Mouse (Mus musculus): ENCODE measurements at regions not wholly inside any gene's neighbourhood (a gene's known extent, or its start where the extent isn't known, plus 50 kb on each side); places are given as distances from the start of the nearest gene placed in this dataset.

- Histone ChIP-seq H3K36me3 (ENCODE audit: control insufficient read depth, insufficient read depth, low read length) (no peaks in the 10 kb centered on the region), H3K4me1 (ENCODE audit: control insufficient read depth, insufficient read depth, low read length) (no peaks in the 10 kb centered on the region), H3K4me3 (ENCODE audit: low read depth, low read length) (no peak overlapping the region), H3K9ac (replicated peaks; ENCODE audit: low read depth, low read length) (no peak overlapping the region), H3K27ac (ENCODE audit: low read depth, low read length) (no peak overlapping the region), H3K4me2 (ENCODE audit: low read depth, low read length) (no peak overlapping the region), H3K9me3 (ENCODE audit: control insufficient read depth, low read length) (no peaks in the 10 kb centered on the region), H3K27me3 (ENCODE audit: control insufficient read depth, insufficient read depth, low read length) (no peaks in the 10 kb centered on the region)
- WGBS, result 59% methylated on average over 6 of the region's 6 CpGs
- no peak for ATAC-seq (ENCODE audit: low read depth)
Measured at GRCm38 (mm10) chr9:23111500-23111899, 111.4 kb upstream of the Bmper start.

GRCm38 (mm10) chr9:23115026-23115425 is 107.8 kb upstream of the Bmper start:
- Histone ChIP-seq H3K27me3 (ENCODE audit: control insufficient read depth, insufficient read depth, low read length) (no peaks in the 10 kb centered on the region), H3K4me1 (ENCODE audit: control insufficient read depth, insufficient read depth, low read length) (no peaks in the 10 kb centered on the region), H3K4me2 (ENCODE audit: low read depth, low read length) (no peak overlapping the region), H3K9ac (replicated peaks; ENCODE audit: low read depth, low read length) (no peak overlapping the region), H3K4me3 (ENCODE audit: low read depth, low read length) (no peak overlapping the region), H3K36me3 (ENCODE audit: control insufficient read depth, insufficient read depth, low read length) (no peaks in the 10 kb centered on the region), H3K9me3 (ENCODE audit: control insufficient read depth, low read length) (no peaks in the 10 kb centered on the region), H3K27ac (ENCODE audit: low read depth, low read length) (no peak overlapping the region)
- no peak for ATAC-seq (ENCODE audit: low read depth)
- 77% methylated on average over 5 of the region's 5 CpGs for WGBS

GRCm38 (mm10) chr9:23115540-23115939 is 107.3 kb upstream of the Bmper start:
- no peak for ATAC-seq (ENCODE audit: low read depth)
- H3K4me1 ChIP-seq (ENCODE audit: control insufficient read depth, insufficient read depth, low read length), result no peaks in the 10 kb centered on the region
- H3K9ac ChIP-seq (replicated peaks; ENCODE audit: low read depth, low read length), result no peak overlapping the region
- WGBS, result 85% methylated on average over 5 of the region's 5 CpGs
- H3K9me3 ChIP-seq (ENCODE audit: control insufficient read depth, low read length), result no peaks in the 10 kb centered on the region
- no peaks in the 10 kb centered on the region for H3K36me3 ChIP-seq (ENCODE audit: control insufficient read depth, insufficient read depth, low read length)
- no peak overlapping the region for H3K4me3 ChIP-seq (ENCODE audit: low read depth, low read length)
- H3K27me3 ChIP-seq (ENCODE audit: control insufficient read depth, insufficient read depth, low read length), result no peaks in the 10 kb centered on the region
- no peak overlapping the region for H3K4me2 ChIP-seq (ENCODE audit: low read depth, low read length)
- no peak overlapping the region for H3K27ac ChIP-seq (ENCODE audit: low read depth, low read length)

GRCm38 (mm10) chr9:23116311-23116710 is 106.6 kb upstream of the Bmper start:
- Histone ChIP-seq H3K36me3 (ENCODE audit: control insufficient read depth, insufficient read depth, low read length) (no peaks in the 10 kb centered on the region), H3K9me3 (ENCODE audit: control insufficient read depth, low read length) (no peaks in the 10 kb centered on the region), H3K4me2 (ENCODE audit: low read depth, low read length) (no peak overlapping the region), H3K4me1 (ENCODE audit: control insufficient read depth, insufficient read depth, low read length) (no peaks in the 10 kb centered on the region), H3K4me3 (ENCODE audit: low read depth, low read length) (no peak overlapping the region), H3K27ac (ENCODE audit: low read depth, low read length) (no peak overlapping the region), H3K9ac (replicated peaks; ENCODE audit: low read depth, low read length) (no peak overlapping the region), H3K27me3 (ENCODE audit: control insufficient read depth, insufficient read depth, low read length) (no peaks in the 10 kb centered on the region)
- 86% methylated on average over 1 of the region's 1 CpGs for WGBS
- no peak for ATAC-seq (ENCODE audit: low read depth)

- Histone ChIP-seq H3K4me1 (ENCODE audit: control insufficient read depth, insufficient read depth, low read length) (no peaks in the 10 kb centered on the region), H3K4me3 (ENCODE audit: low read depth, low read length) (no peak overlapping the region), H3K9ac (replicated peaks; ENCODE audit: low read depth, low read length) (no peak overlapping the region), H3K27me3 (ENCODE audit: control insufficient read depth, insufficient read depth, low read length) (no peaks in the 10 kb centered on the region), H3K36me3 (ENCODE audit: control insufficient read depth, insufficient read depth, low read length) (no peaks in the 10 kb centered on the region), H3K9me3 (ENCODE audit: control insufficient read depth, low read length) (no peaks in the 10 kb centered on the region), H3K27ac (ENCODE audit: low read depth, low read length) (no peak overlapping the region), H3K4me2 (ENCODE audit: low read depth, low read length) (no peak overlapping the region)
- 71% methylated on average over 4 of the region's 4 CpGs for WGBS
- ATAC-seq (ENCODE audit: low read depth), result no peak
Measured at GRCm38 (mm10) chr9:23119811-23120210, 103.1 kb upstream of the Bmper start.

GRCm38 (mm10) chr9:23120814-23121213 is 102.1 kb upstream of the Bmper start:
- Histone ChIP-seq H3K27ac (ENCODE audit: low read depth, low read length) (no peak overlapping the region), H3K4me2 (ENCODE audit: low read depth, low read length) (no peak overlapping the region), H3K4me3 (ENCODE audit: low read depth, low read length) (no peak overlapping the region), H3K4me1 (ENCODE audit: control insufficient read depth, insufficient read depth, low read length) (no peaks in the 10 kb centered on the region), H3K27me3 (ENCODE audit: control insufficient read depth, insufficient read depth, low read length) (no peaks in the 10 kb centered on the region), H3K36me3 (ENCODE audit: control insufficient read depth, insufficient read depth, low read length) (no peaks in the 10 kb centered on the region), H3K9me3 (ENCODE audit: control insufficient read depth, low read length) (no peaks in the 10 kb centered on the region), H3K9ac (replicated peaks; ENCODE audit: low read depth, low read length) (no peak overlapping the region)
- WGBS, result 95% methylated on average over 2 of the region's 2 CpGs
- no peak for ATAC-seq (ENCODE audit: low read depth)

GRCm38 (mm10) chr9:23122524-23122923 is 100.4 kb upstream of the Bmper start:
- Histone ChIP-seq H3K9me3 (ENCODE audit: control insufficient read depth, low read length) (no peaks in the 10 kb centered on the region), H3K9ac (replicated peaks; ENCODE audit: low read depth, low read length) (no peak overlapping the region), H3K4me1 (ENCODE audit: control insufficient read depth, insufficient read depth, low read length) (no peaks in the 10 kb centered on the region), H3K36me3 (ENCODE audit: control insufficient read depth, insufficient read depth, low read length) (no peaks in the 10 kb centered on the region), H3K27ac (ENCODE audit: low read depth, low read length) (no peak overlapping the region), H3K4me3 (ENCODE audit: low read depth, low read length) (no peak overlapping the region), H3K27me3 (ENCODE audit: control insufficient read depth, insufficient read depth, low read length) (no peaks in the 10 kb centered on the region), H3K4me2 (ENCODE audit: low read depth, low read length) (no peak overlapping the region)
- WGBS, result 63% methylated on average over 5 of the region's 5 CpGs
- no peak for ATAC-seq (ENCODE audit: low read depth)

- no peaks in the 10 kb centered on the region for H3K27me3 ChIP-seq (ENCODE audit: control insufficient read depth, insufficient read depth, low read length)
- H3K9me3 ChIP-seq (ENCODE audit: control insufficient read depth, low read length), result no peaks in the 10 kb centered on the region
- no peak overlapping the region for H3K4me3 ChIP-seq (ENCODE audit: low read depth, low read length)
- no peak overlapping the region for H3K9ac ChIP-seq (replicated peaks; ENCODE audit: low read depth, low read length)
- no peaks in the 10 kb centered on the region for H3K4me1 ChIP-seq (ENCODE audit: control insufficient read depth, insufficient read depth, low read length)
- no peak for ATAC-seq (ENCODE audit: low read depth)
- WGBS, result 94% methylated on average over 3 of the region's 3 CpGs
- no peak overlapping the region for H3K27ac ChIP-seq (ENCODE audit: low read depth, low read length)
- no peak overlapping the region for H3K4me2 ChIP-seq (ENCODE audit: low read depth, low read length)
- H3K36me3 ChIP-seq (ENCODE audit: control insufficient read depth, insufficient read depth, low read length), result no peaks in the 10 kb centered on the region
Measured at GRCm38 (mm10) chr9:23123452-23123851, 99.4 kb upstream of the Bmper start.

- 54% methylated on average over 10 of the region's 10 CpGs for WGBS
- Histone ChIP-seq H3K27ac (ENCODE audit: low read depth, low read length) (no peak overlapping the region), H3K4me3 (ENCODE audit: low read depth, low read length) (no peak overlapping the region), H3K36me3 (ENCODE audit: control insufficient read depth, insufficient read depth, low read length) (no peaks in the 10 kb centered on the region), H3K9me3 (ENCODE audit: control insufficient read depth, low read length) (no peaks in the 10 kb centered on the region), H3K4me1 (ENCODE audit: control insufficient read depth, insufficient read depth, low read length) (no peaks in the 10 kb centered on the region), H3K4me2 (ENCODE audit: low read depth, low read length) (no peak overlapping the region), H3K27me3 (ENCODE audit: control insufficient read depth, insufficient read depth, low read length) (no peaks in the 10 kb centered on the region), H3K9ac (replicated peaks; ENCODE audit: low read depth, low read length) (no peak overlapping the region)
- ATAC-seq (ENCODE audit: low read depth), result no peak
Measured at GRCm38 (mm10) chr9:23125761-23126704, 96.8 kb upstream of the Bmper start.
